Mouse (Mus musculus): ENCODE results near the gene Smurf2. TPM values are rescaled to one million over a fixed set of nuclear protein-coding genes. Genes with fewer than 3 reads are reported as not detected.
"Not testable (repeated sequence)": the region's sequence is repeated elsewhere in the genome, so short reads cannot be mapped to it uniquely, and the experiment has no call there.

Smurf2 gene
- polyA plus RNA-seq, 1 experiment from 2014 or later, result 9.4 TPM

DNA sequence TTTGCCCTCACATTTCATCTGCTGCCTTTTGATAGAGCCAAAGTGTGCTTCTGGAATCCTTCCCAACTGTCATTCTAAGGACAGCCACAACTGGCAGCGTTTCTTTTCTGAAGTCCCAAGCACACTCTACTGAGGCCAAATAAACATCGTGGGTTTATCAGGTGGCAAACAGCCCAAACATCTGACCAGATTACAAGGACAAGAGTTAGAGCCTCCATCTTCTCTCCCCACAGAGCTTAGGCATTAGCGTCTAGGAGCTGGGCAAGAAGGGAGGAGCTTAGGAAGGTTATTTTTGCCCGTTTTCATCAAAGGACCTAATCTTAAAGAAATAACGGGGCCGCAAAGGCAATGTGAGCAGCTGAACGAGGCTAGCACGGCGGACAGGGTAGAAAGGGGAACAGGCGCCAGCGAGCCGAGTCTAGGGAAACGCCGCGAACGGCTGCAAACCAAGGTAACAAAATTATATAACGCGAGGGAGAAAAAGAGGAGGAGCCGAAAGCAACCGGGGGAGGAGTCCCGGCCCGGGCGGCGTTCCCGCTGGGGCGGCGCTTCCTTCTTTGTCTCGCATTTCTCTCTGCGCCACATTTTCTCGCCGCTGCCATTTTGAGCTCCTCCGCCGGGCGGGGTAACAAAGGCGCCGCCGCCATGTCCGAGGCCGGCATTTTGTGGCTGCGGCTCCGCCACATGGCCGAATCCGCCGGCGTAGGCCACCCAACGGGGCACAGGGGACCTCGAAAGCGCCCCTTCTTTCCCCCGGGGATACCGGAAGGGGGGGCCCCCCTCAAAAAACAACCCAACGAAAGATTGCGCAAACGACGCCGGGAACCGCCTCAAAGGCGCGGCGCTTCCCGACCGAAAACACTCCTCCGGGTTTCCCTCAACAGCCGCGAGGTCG, 133.1 kb downstream of the Smurf2 start:
- peak overlapping the region; percentile 98 for H3K9ac ChIP-seq (ENCODE audit: low read depth, low read length)
- peak overlapping the region; percentile 76 for H3K4me2 ChIP-seq (ENCODE audit: low read depth, low read length)
- no peaks in the 10 kb centered on the region for H3K9me3 ChIP-seq (ENCODE audit: control insufficient read depth, low read length)
- H3K27me3 ChIP-seq (replicated peaks; ENCODE audit: control insufficient read depth, insufficient read depth, low read length), result no peaks in the 10 kb centered on the region
- peak overlapping the region; percentile 75 for H3K4me3 ChIP-seq (ENCODE audit: low read length)
- WGBS, result under 1% methylated on average over 64 of the region's 65 CpGs
- H3K36me3 ChIP-seq (ENCODE audit: control insufficient read depth, insufficient read depth, low read length), result peaks cover 8% of the 10 kb centered on the region
- ATAC-seq, result peak; percentile 22
- peak overlapping the region; percentile 100 for H3K27ac ChIP-seq (ENCODE audit: low read length)
- H3K4me1 ChIP-seq (ENCODE audit: control insufficient read depth, insufficient read depth, low read length), result peaks cover 8% of the 10 kb centered on the region

DNA sequence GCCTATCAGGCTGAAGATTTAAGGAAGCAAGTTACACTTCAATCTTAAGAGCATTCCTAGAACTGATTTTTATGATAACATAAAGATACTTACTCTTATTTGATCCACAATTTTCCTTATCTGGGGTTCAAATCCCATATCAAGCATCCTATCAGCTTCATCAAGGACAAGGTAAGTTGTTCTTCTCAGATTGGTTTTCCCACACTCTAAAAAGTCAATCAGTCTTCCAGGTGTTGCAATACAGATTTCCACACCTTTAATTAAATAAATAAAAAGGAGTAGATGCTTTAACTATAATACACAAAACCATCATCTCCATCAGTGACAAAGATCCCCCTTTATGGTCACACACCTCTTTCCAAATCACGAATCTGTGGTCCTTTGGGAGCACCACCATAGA, 135.5 kb downstream of the Smurf2 start:
- H3K9ac ChIP-seq (ENCODE audit: low read depth, low read length), result no peak overlapping the region
- H3K36me3 ChIP-seq (ENCODE audit: control insufficient read depth, insufficient read depth, low read length), result peaks cover 10% of the 10 kb centered on the region
- H3K9me3 ChIP-seq (ENCODE audit: control insufficient read depth, low read length), result no peaks in the 10 kb centered on the region
- 71% methylated on average over 1 of the region's 1 CpGs for WGBS
- peaks cover 10% of the 10 kb centered on the region for H3K4me1 ChIP-seq (ENCODE audit: control insufficient read depth, insufficient read depth, low read length)
- H3K4me3 ChIP-seq (ENCODE audit: low read length), result no peak overlapping the region
- ATAC-seq, result no peak
- H3K27ac ChIP-seq (ENCODE audit: low read length), result no peak overlapping the region
- H3K4me2 ChIP-seq (ENCODE audit: low read depth, low read length), result no peak overlapping the region
- no peaks in the 10 kb centered on the region for H3K27me3 ChIP-seq (replicated peaks; ENCODE audit: control insufficient read depth, insufficient read depth, low read length)

DNA sequence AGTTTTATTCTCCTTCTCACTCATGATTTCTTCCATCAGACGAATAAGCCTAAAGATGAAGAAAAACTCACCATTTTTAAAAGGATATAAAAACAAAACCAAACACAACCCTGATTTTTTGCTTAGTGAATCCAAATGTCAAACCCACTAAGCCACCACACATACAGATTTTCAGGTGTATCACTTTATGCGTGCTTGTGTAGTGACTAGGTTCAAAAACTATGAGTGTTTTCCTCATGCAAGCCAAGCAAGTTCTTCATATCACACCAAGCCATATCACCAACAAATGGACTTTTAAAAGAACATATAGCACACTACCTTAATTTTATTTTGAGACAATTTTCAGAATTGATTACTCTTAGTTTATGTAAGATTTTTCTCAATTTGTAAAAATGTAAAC, 136.0 kb downstream of the Smurf2 start:
- 82% methylated on average over 2 of the region's 2 CpGs for WGBS
- peaks cover 10% of the 10 kb centered on the region for H3K36me3 ChIP-seq (ENCODE audit: control insufficient read depth, insufficient read depth, low read length)
- H3K4me1 ChIP-seq (ENCODE audit: control insufficient read depth, insufficient read depth, low read length), result peaks cover 12% of the 10 kb centered on the region
- no peaks in the 10 kb centered on the region for H3K27me3 ChIP-seq (replicated peaks; ENCODE audit: control insufficient read depth, insufficient read depth, low read length)
- no peak overlapping the region for H3K9ac ChIP-seq (ENCODE audit: low read depth, low read length)
- no peak for ATAC-seq
- H3K27ac ChIP-seq (ENCODE audit: low read length), result no peak overlapping the region
- H3K4me3 ChIP-seq (ENCODE audit: low read length), result no peak overlapping the region
- H3K4me2 ChIP-seq (ENCODE audit: low read depth, low read length), result no peak overlapping the region
- H3K9me3 ChIP-seq (ENCODE audit: control insufficient read depth, low read length), result no peaks in the 10 kb centered on the region

DNA sequence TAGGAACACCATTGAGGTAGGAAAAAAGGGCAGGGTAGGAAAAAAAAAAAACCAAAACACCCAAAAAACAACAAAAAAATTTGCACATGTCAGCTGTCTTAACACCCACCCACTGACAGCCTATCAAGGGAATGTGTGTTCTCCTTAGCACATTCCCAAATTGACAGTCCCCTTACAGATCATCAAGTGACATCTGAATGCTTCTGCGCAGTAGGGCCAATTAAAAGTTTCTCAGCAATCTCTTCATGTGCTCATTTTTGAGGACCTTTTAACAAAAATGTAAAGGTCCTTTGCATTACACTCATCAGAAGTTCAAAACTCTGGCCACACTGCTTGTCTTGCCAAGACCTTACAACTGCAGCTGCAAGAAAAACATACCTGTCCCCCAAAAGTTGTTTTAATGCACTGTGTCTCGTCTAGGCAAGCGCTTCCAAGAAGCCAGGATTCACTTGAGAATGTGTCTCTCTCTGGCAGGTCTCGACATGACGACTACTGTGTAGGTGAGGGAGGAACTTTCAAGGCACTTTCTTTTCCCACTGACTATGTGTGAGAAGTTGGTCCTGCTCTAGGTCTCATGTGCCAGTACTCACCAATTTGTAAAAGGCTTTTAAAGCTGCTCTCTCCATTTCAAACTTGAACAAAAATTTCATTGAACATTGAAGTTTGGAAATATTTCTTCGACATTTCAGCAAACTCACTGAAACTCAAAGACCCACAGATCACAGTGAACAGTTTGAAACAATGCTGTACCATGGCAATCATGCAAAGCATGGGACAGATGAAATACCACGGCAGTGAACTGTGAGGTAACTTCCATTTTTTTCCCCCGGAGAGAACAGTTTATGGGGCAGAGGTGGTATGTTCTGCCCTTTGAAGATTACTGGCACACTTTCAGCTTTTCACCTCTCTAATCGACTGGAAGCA, 137.4 kb downstream of the Smurf2 start:
- no peaks in the 10 kb centered on the region for H3K27me3 ChIP-seq (replicated peaks; ENCODE audit: control insufficient read depth, insufficient read depth, low read length)
- ATAC-seq, result no peak
- no peak overlapping the region for H3K9ac ChIP-seq (ENCODE audit: low read depth, low read length)
- H3K4me1 ChIP-seq (ENCODE audit: control insufficient read depth, insufficient read depth, low read length), result peaks cover 12% of the 10 kb centered on the region
- H3K4me2 ChIP-seq (ENCODE audit: low read depth, low read length), result no peak overlapping the region
- H3K4me3 ChIP-seq (ENCODE audit: low read length), result no peak overlapping the region
- H3K27ac ChIP-seq (ENCODE audit: low read length), result no peak overlapping the region
- 80% methylated on average over 9 of the region's 9 CpGs for WGBS
- peaks cover 10% of the 10 kb centered on the region for H3K36me3 ChIP-seq (ENCODE audit: control insufficient read depth, insufficient read depth, low read length)
- no peaks in the 10 kb centered on the region for H3K9me3 ChIP-seq (ENCODE audit: control insufficient read depth, low read length)

DNA sequence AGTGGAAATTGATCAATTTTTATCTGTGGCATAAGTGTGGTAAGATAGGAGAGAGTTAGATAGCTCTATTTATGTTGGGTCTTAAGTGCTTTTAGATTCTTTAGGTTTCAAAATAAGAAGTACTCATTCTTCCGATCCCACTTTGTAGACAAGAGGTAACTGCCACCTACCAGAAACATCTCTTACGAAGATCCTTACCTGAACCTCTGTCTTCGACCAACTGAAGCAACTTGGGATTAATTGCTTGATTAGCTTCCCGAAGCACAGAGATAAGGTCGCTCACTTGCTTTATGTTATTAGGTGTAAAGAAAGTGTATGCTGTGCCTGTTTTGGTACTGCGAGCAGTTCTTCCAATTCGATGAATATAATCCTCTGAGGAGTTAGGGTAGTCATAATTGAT, 138.2 kb downstream of the Smurf2 start:
- H3K9ac ChIP-seq (ENCODE audit: low read depth, low read length); H3K9me3 ChIP-seq (ENCODE audit: control insufficient read depth, low read length); H3K4me3 ChIP-seq (ENCODE audit: low read length); ATAC-seq; H3K4me2 ChIP-seq (ENCODE audit: low read depth, low read length); H3K27me3 ChIP-seq (replicated peaks; ENCODE audit: control insufficient read depth, insufficient read depth, low read length); H3K27ac ChIP-seq (ENCODE audit: low read length): not testable (repeated sequence)
- WGBS, result 81% methylated on average over 7 of the region's 7 CpGs
- peaks cover 10% of the 10 kb centered on the region for H3K36me3 ChIP-seq (ENCODE audit: control insufficient read depth, insufficient read depth, low read length)
- peaks cover 18% of the 10 kb centered on the region for H3K4me1 ChIP-seq (ENCODE audit: control insufficient read depth, insufficient read depth, low read length)

DNA sequence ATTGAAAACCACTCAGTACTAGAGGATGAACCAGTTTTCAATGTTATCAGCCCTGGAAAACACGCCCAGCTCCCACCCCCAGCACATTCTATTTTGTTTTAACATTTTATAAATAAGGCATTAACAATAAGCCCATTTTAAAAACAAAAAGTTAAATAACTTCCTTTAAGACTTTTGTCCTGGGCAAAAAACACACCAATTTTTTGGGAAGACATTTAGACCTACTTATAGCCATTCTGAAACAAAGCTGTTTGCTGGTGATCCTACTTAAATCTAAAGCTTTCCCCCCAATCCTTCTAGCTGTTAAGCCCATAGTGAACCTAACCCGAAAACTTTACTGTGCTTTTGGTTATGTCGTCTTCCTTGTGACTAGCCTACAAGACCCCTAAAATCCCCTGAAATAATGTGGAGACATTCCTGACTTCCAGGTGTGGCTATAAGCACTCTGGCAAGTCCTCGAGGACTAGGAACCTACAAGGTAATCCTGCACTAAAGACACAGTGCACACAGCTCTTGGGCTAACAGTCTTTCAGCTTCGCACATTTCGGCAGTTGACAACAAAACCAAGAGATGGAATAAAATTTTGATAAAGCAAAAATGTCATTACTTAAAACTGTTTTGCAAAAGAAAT, 139.8 kb downstream of the Smurf2 start:
- Histone ChIP-seq H3K4me1 (ENCODE audit: control insufficient read depth, insufficient read depth, low read length) (peaks cover 19% of the 10 kb centered on the region), H3K27ac (ENCODE audit: low read length) (peak overlapping the region; percentile 57), H3K36me3 (ENCODE audit: control insufficient read depth, insufficient read depth, low read length) (peaks cover 14% of the 10 kb centered on the region), H3K27me3 (replicated peaks; ENCODE audit: control insufficient read depth, insufficient read depth, low read length) (no peaks in the 10 kb centered on the region), H3K9ac (ENCODE audit: low read depth, low read length) (no peak overlapping the region), H3K9me3 (ENCODE audit: control insufficient read depth, low read length) (no peaks in the 10 kb centered on the region), H3K4me2 (ENCODE audit: low read depth, low read length) (no peak overlapping the region), H3K4me3 (ENCODE audit: low read length) (no peak overlapping the region)
- WGBS, result 71% methylated on average over 6 of the region's 6 CpGs
- no peak for ATAC-seq

DNA sequence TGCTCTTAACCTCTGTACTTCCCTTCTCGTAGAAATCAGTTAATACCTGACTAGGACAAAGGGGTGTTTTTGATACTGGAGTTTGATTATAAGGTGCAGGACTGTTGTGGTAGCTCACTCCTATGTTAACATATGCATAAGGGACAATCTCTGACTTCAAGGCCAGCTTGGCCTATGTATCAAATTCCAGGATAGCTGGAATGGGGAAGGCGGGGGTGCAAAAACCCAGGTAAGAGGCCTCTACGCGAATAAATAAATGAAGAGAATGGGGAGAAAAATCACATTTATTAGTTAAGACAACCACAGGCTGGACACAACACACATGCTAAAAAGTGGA, 140.5 kb downstream of the Smurf2 start:
- Histone ChIP-seq H3K4me1 (ENCODE audit: control insufficient read depth, insufficient read depth, low read length) (peaks cover 18% of the 10 kb centered on the region), H3K36me3 (ENCODE audit: control insufficient read depth, insufficient read depth, low read length) (peaks cover 12% of the 10 kb centered on the region), H3K4me3 (ENCODE audit: low read length) (0 out of 2 replicates have a peak overlapping the region, but pooled peaks have one; percentile 9), H3K27me3 (replicated peaks; ENCODE audit: control insufficient read depth, insufficient read depth, low read length) (no peaks in the 10 kb centered on the region), H3K27ac (ENCODE audit: low read length) (peak overlapping the region; percentile 99), H3K9ac (ENCODE audit: low read depth, low read length) (no peak overlapping the region), H3K4me2 (ENCODE audit: low read depth, low read length) (peak overlapping the region; percentile 57), H3K9me3 (ENCODE audit: control insufficient read depth, low read length) (no peaks in the 10 kb centered on the region)
- WGBS, result 63% methylated on average over 4 of the region's 4 CpGs
- no peak for ATAC-seq

DNA sequence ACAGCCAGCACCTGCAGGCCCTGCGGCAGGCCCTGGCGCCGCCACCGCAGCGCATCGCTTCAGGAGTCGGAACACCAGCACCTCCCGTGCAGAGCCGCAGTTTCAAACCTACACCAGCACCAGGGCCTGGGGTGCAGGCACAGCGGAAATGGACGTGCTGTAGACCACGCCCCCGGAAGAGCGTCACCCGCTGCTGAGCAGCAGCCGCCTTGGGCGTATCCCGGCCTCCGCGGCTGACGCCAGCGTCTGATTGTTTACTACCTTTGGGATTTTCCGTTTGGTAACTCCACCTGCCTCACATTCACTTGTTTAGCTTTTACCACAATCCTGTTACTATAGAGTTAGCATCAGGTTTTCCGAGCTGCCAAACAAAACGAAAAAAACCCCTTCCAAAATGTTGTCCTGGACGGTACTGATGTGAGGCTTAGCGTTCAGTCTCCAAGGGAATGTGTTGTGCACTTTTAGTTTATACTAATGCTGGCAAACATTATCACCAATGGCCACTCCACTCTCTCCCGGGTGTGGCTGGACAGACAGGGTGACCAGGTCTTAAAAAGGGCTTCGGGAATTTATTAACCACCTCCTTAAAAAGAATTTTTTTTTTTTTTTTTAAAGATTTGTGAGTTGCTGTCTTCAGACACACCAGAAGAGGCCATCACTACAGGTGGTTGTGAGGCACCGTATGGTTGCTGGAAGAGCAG, 141.0 kb downstream of the Smurf2 start, which contains the start of gene Polg2:
TSS of gene Polg2 (minus strand) at position 150 of the 701 bp plus-strand sequence.
- no peaks in the 10 kb centered on the region for H3K27me3 ChIP-seq (replicated peaks; ENCODE audit: control insufficient read depth, insufficient read depth, low read length)
- peak within 1 kb of the TSS; percentile 57 for H3K4me2 ChIP-seq (ENCODE audit: low read depth, low read length)
- no peaks in the 10 kb centered on the region for H3K9me3 ChIP-seq (ENCODE audit: control insufficient read depth, low read length)
- H3K4me3 ChIP-seq (ENCODE audit: low read length), result peak within 1 kb of the TSS; percentile 92
- peaks cover 12% of the 10 kb centered on the region for H3K36me3 ChIP-seq (ENCODE audit: control insufficient read depth, insufficient read depth, low read length)
- WGBS, result under 1% methylated on average over 30 of the region's 30 CpGs
- peak; percentile 97 for ATAC-seq
- peak within 1 kb of the TSS; percentile 99 for H3K27ac ChIP-seq (ENCODE audit: low read length)
- peak within 1 kb of the TSS; percentile 97 for H3K9ac ChIP-seq (ENCODE audit: low read depth, low read length)
- peaks cover 18% of the 10 kb centered on the region for H3K4me1 ChIP-seq (ENCODE audit: control insufficient read depth, insufficient read depth, low read length)

Measured in intestine, embryonic 16.5 days (tissue).